In genomic region chr10:21364946-21365345, GRCm38 (mm10) we compare ENCODE assay signal across 12 mouse cellular contexts.
"Had no signal": no experiment of that assay in that cellular context is flagged by ENCODE, and none has a peak within 500 bp of the region (broad histone marks: within the 10 kb centered on the region; RNA-seq: fewer than 3 reads in every experiment).

No protein-coding gene starts in this region.

- DNase-seq: retina, postnatal 1 day; right cerebral cortex, adult 18-20 months; right cerebral cortex, postnatal 14 days; right cerebral cortex, postnatal 25 days; right cerebral cortex, postnatal 4 days; spleen, adult 18-20 months; thymus, adult 18-20 months; thymus, adult 2 months; thymus, postnatal 14 days; thymus, postnatal 25 days; thymus, postnatal 36 days; thymus, postnatal 4 days had no signal
